Mouse (Mus musculus) lung, embryonic 16.5 days (tissue): ENCODE measurements at regions not wholly inside any gene's neighbourhood (a gene's known extent, or its start where the extent isn't known, plus 50 kb on each side); places are given as distances from the start of the nearest gene placed in this dataset.
A peak's percentile ranks its signal among the peaks of the same experiment; 100 is the strongest.

ENCODE experiments used
- ATAC-seq: fragments of 200-750 bp; cut with Nextera tagmentation; 2 replicates; pipeline ENCODE4 v1.8.0; 2017; ENCODE audit warnings: low read depth, mild to moderate bottlenecking, moderate library complexity
- H3K27ac ChIP-seq: fragments of 300-500 bp; sonication (generic); 2 replicates; pipeline ENCODE4 v1.5.1; 2014; ENCODE audit warnings: mild to moderate bottlenecking, control low read depth, low read length
- H3K27me3 ChIP-seq: fragments of 300-500 bp; sonication (generic); 2 replicates; pipeline ENCODE4 v1.6.1; 2014; ENCODE audit warnings: low read depth, low read length, mixed read lengths; ENCODE audit not compliant: control insufficient read depth, insufficient read depth
- H3K36me3 ChIP-seq: fragments of 300-500 bp; sonication (generic); 2 replicates; pipeline ENCODE4 v1.6.1; 2014; ENCODE audit warnings: low read length; ENCODE audit not compliant: control insufficient read depth, insufficient read depth
- H3K4me1 ChIP-seq: fragments of 300-500 bp; sonication (generic); replicated peaks from 2 replicates; pipeline ENCODE4 v1.6.1; 2014; ENCODE audit warnings: low read length, mixed read lengths; ENCODE audit not compliant: control insufficient read depth, insufficient read depth
- H3K4me2 ChIP-seq: fragments of 300-500 bp; sonication (generic); 2 replicates; pipeline ENCODE4 v1.6.1; 2014; ENCODE audit warnings: low read depth, low read length, control low read depth
- H3K4me3 ChIP-seq: fragments of 300-500 bp; sonication (generic); 2 replicates; pipeline ENCODE4 v1.5.1; 2014; ENCODE audit warnings: mild to moderate bottlenecking, low read length, control low read depth
- H3K9ac ChIP-seq: fragments of 300-500 bp; sonication (generic); 2 replicates; pipeline ENCODE4 v1.6.1; 2014; ENCODE audit warnings: low read length, control low read depth
- H3K9me3 ChIP-seq: fragments of 300-500 bp; sonication (generic); 2 replicates; pipeline ENCODE4 v1.6.1; 2016; ENCODE audit warnings: low read length; ENCODE audit not compliant: control insufficient read depth
- WGBS: fragments of 180-500 bp; shearing (Covaris S2); extraction: QIAGEN DNeasy Blood & Tissue Kit; methylation state at CpG from one replicate; pipeline ENCODE4 v1.1.7; 2014; 5-methylcytosine and 5-hydroxymethylcytosine counted together

- no peak overlapping the region for H3K4me2 ChIP-seq
- no peaks in the 10 kb centered on the region for H3K36me3 ChIP-seq
- H3K27me3 ChIP-seq = no peaks in the 10 kb centered on the region
- 23% methylated on average over 7 of the region's 7 CpGs for WGBS
- H3K4me3 ChIP-seq = no peak overlapping the region
- no peaks in the 10 kb centered on the region for H3K4me1 ChIP-seq
- no peak overlapping the region for H3K9ac ChIP-seq
- ATAC-seq = no peak
- no peaks in the 10 kb centered on the region for H3K9me3 ChIP-seq
- H3K27ac ChIP-seq = no peak overlapping the region
Measured at GRCm38 (mm10) chr9:43492236-43493000, 181.8 kb downstream of the Trim29 start.

- no peak for ATAC-seq
- no peaks in the 10 kb centered on the region for H3K27me3 ChIP-seq
Measured at GRCm38 (mm10) chr9:43498596-43498995, 187.9 kb downstream of the Trim29 start.

GRCm38 (mm10) chr9:43504270-43504932 is 193.8 kb downstream of the Trim29 start:
- Histone ChIP-seq H3K9me3 (no peaks in the 10 kb centered on the region), H3K27ac (peak overlapping the region; percentile 41), H3K36me3 (no peaks in the 10 kb centered on the region), H3K4me2 (peak overlapping the region; percentile 14; the same call in 1 of the 2 replicates), H3K9ac (no peak overlapping the region), H3K4me3 (no peak overlapping the region), H3K27me3 (no peaks in the 10 kb centered on the region), H3K4me1 (no peaks in the 10 kb centered on the region)
- 45% methylated on average over 14 of the region's 14 CpGs for WGBS
- ATAC-seq = no peak

More at GRCm38 (mm10) chr9:43498596-43498995, 187.9 kb downstream of the Trim29 start:
- H3K4me1 ChIP-seq = no peaks in the 10 kb centered on the region
- H3K9me3 ChIP-seq = no peaks in the 10 kb centered on the region
- WGBS = 63% methylated on average over 13 of the region's 14 CpGs
- H3K4me2 ChIP-seq = no peak overlapping the region
- no peaks in the 10 kb centered on the region for H3K36me3 ChIP-seq
- no peak overlapping the region for H3K4me3 ChIP-seq
- no peak overlapping the region for H3K9ac ChIP-seq
- no peak overlapping the region for H3K27ac ChIP-seq

GRCm38 (mm10) chr9:43505856-43506255 is 195.2 kb downstream of the Trim29 start:
- no peak overlapping the region for H3K4me2 ChIP-seq
- H3K9ac ChIP-seq = no peak overlapping the region
- no peak overlapping the region for H3K4me3 ChIP-seq
- no peaks in the 10 kb centered on the region for H3K36me3 ChIP-seq
- no peak overlapping the region for H3K27ac ChIP-seq
- H3K9me3 ChIP-seq = no peaks in the 10 kb centered on the region
- 45% methylated on average over 4 of the region's 4 CpGs for WGBS
- ATAC-seq = no peak
- H3K27me3 ChIP-seq = no peaks in the 10 kb centered on the region
- H3K4me1 ChIP-seq = no peaks in the 10 kb centered on the region

- Histone ChIP-seq H3K27me3 (no peaks in the 10 kb centered on the region), H3K4me3 (no peak overlapping the region), H3K4me1 (no peaks in the 10 kb centered on the region), H3K36me3 (no peaks in the 10 kb centered on the region), H3K27ac (no peak overlapping the region), H3K9me3 (no peaks in the 10 kb centered on the region), H3K9ac (no peak overlapping the region), H3K4me2 (no peak overlapping the region)
- no peak for ATAC-seq
- whole genome bisulfite sequencing = 38% methylated on average over 6 of the region's 6 CpGs
Measured at GRCm38 (mm10) chr9:43506276-43506675, 195.6 kb downstream of the Trim29 start.

- no peak overlapping the region for H3K4me3 ChIP-seq
- H3K27ac ChIP-seq = no peak overlapping the region
- 64% methylated on average over 6 of the region's 6 CpGs for WGBS
- H3K4me2 ChIP-seq = no peak overlapping the region
- ATAC-seq = no peak
- no peaks in the 10 kb centered on the region for H3K4me1 ChIP-seq
- H3K36me3 ChIP-seq = no peaks in the 10 kb centered on the region
- no peaks in the 10 kb centered on the region for H3K9me3 ChIP-seq
- no peaks in the 10 kb centered on the region for H3K27me3 ChIP-seq
- H3K9ac ChIP-seq = no peak overlapping the region
Measured at GRCm38 (mm10) chr9:43512806-43513205, 202.2 kb downstream of the Trim29 start.

GRCm38 (mm10) chr9:43514731-43515458 is 204.2 kb downstream of the Trim29 start:
- Histone ChIP-seq H3K36me3 (no peaks in the 10 kb centered on the region), H3K27me3 (no peaks in the 10 kb centered on the region), H3K27ac (no peak overlapping the region), H3K4me3 (no peak overlapping the region), H3K4me2 (no peak overlapping the region), H3K4me1 (no peaks in the 10 kb centered on the region), H3K9me3 (no peaks in the 10 kb centered on the region), H3K9ac (no peak overlapping the region)
- WGBS = 56% methylated on average over 16 of the region's 16 CpGs
- ATAC-seq = no peak

GRCm38 (mm10) chr9:43520931-43521330 is 210.3 kb downstream of the Trim29 start:
- H3K4me2 ChIP-seq = no peak overlapping the region
- peaks cover 4% of the 10 kb centered on the region; the same call in 1 of the 2 replicates for H3K4me1 ChIP-seq
- WGBS = 83% methylated on average over 3 of the region's 3 CpGs
- ATAC-seq = no peak
- H3K27ac ChIP-seq = no peak overlapping the region
- no peaks in the 10 kb centered on the region for H3K36me3 ChIP-seq
- no peak overlapping the region for H3K9ac ChIP-seq
- H3K27me3 ChIP-seq = no peaks in the 10 kb centered on the region
- H3K9me3 ChIP-seq = no peaks in the 10 kb centered on the region
- no peak overlapping the region for H3K4me3 ChIP-seq

GRCm38 (mm10) chr9:43524947-43525565 is 214.4 kb downstream of the Trim29 start:
- Histone ChIP-seq H3K4me1 (peaks cover 4% of the 10 kb centered on the region; the same call in 1 of the 2 replicates), H3K4me3 (no peak overlapping the region), H3K9ac (no peak overlapping the region), H3K9me3 (no peaks in the 10 kb centered on the region), H3K36me3 (no peaks in the 10 kb centered on the region), H3K4me2 (no peak overlapping the region), H3K27ac (no peak overlapping the region), H3K27me3 (no peaks in the 10 kb centered on the region)
- ATAC-seq = no peak
- 35% methylated on average over 4 of the region's 4 CpGs for WGBS
